12 mouse cellular contexts compared by ENCODE assay signal in genomic region chr10:126972988-126973387, GRCm38 (mm10). TPM values are rescaled to one million over a fixed set of nuclear protein-coding genes. Genes with fewer than 3 reads are reported as not detected.
DNase-seq lines count a peak whose midpoint lies in the region; ATAC-seq and TF ChIP-seq lines count a peak whose summit lies in the region.
"Had no signal": no experiment of that assay in that cellular context is flagged by ENCODE, and none has a peak within 500 bp of the region (broad histone marks: within the 10 kb centered on the region; RNA-seq: fewer than 3 reads in every experiment).

No protein-coding gene starts in this region.

- 33% methylated on average over 7 of the region's 7 CpGs for WGBS in forebrain, embryonic 11.5 days
- 33% methylated on average over 7 of the region's 7 CpGs for WGBS in forebrain, embryonic 16.5 days
- WGBS in kidney, embryonic 16.5 days, result 37% methylated on average over 7 of the region's 7 CpGs
- WGBS in embryonic facial prominence, embryonic 13.5 days, result 18% methylated on average over 7 of the region's 7 CpGs
- 14% methylated on average over 7 of the region's 7 CpGs for WGBS in small intestine, adult 2 months

- H3K27me3 ChIP-seq in forebrain, embryonic 11.5 days (ENCODE audit: control insufficient read depth, insufficient read depth, low read length), result no peaks in the 10 kb centered on the region
- no peaks in the 10 kb centered on the region for H3K27me3 ChIP-seq in forebrain, embryonic 16.5 days (replicated peaks; ENCODE audit: control insufficient read depth, insufficient read depth, low read length)
- H3K27me3 ChIP-seq in kidney, embryonic 16.5 days (ENCODE audit: insufficient read depth, low read length), result no peaks in the 10 kb centered on the region
- no peaks in the 10 kb centered on the region for H3K27me3 ChIP-seq in embryonic facial prominence, embryonic 13.5 days
- H3K27me3 ChIP-seq in small intestine, adult 2 months (ENCODE audit: control insufficient read depth, insufficient read depth, low read length), result no peaks in the 10 kb centered on the region

- H3K4me3 ChIP-seq in forebrain, embryonic 11.5 days (ENCODE audit: low read depth, low read length), result no peak overlapping the region
- H3K4me3 ChIP-seq in forebrain, embryonic 16.5 days (replicated peaks; ENCODE audit: low read length), result no peak overlapping the region
- H3K4me3 ChIP-seq in kidney, embryonic 16.5 days (ENCODE audit: low read length), result no peak overlapping the region
- no peak overlapping the region for H3K4me3 ChIP-seq in embryonic facial prominence, embryonic 13.5 days
- H3K4me3 ChIP-seq in small intestine, adult 2 months (ENCODE audit: low read depth, low read length), result no peak overlapping the region
- H3K4me3 ChIP-seq: liver, embryonic 15.5 days had no signal

- ATAC-seq in forebrain, embryonic 11.5 days (replicated peaks; ENCODE audit: low FRiP score), result no peak
- no peak for ATAC-seq in forebrain, embryonic 16.5 days
- no peak for ATAC-seq in kidney, embryonic 16.5 days (ENCODE audit: low FRiP score, low TSS enrichment)
- no peak for ATAC-seq in embryonic facial prominence, embryonic 13.5 days (ENCODE audit: insufficient number of reproducible peaks, insufficient read depth, low FRiP score, low TSS enrichment, low read depth)

- no peak overlapping the region for H3K9ac ChIP-seq in forebrain, embryonic 11.5 days (ENCODE audit: low read length)
- no peak overlapping the region for H3K9ac ChIP-seq in forebrain, embryonic 16.5 days (replicated peaks; ENCODE audit: low read depth, low read length)
- no peak overlapping the region for H3K9ac ChIP-seq in kidney, embryonic 16.5 days (replicated peaks; ENCODE audit: low read length)
- H3K9ac ChIP-seq in embryonic facial prominence, embryonic 13.5 days, result no peak overlapping the region
- H3K9ac ChIP-seq: liver, embryonic 15.5 days had no signal

- no peak overlapping the region for H3K27ac ChIP-seq in forebrain, embryonic 11.5 days (ENCODE audit: low read depth, low read length)
- no peak overlapping the region for H3K27ac ChIP-seq in forebrain, embryonic 16.5 days (ENCODE audit: low read length)
- peak overlapping the region; percentile 91 for H3K27ac ChIP-seq in kidney, embryonic 16.5 days (ENCODE audit: low read length)
- peak overlapping the region; percentile 84 for H3K27ac ChIP-seq in embryonic facial prominence, embryonic 13.5 days
- H3K27ac ChIP-seq in small intestine, adult 2 months (ENCODE audit: insufficient read depth, low read depth, low read length), result peak overlapping the region; percentile 26

- TF ChIP-seq CTCF in small intestine, adult 2 months (IDR thresholded peaks at IDR 0.05; ENCODE audit: extremely low read depth, insufficient read length, insufficient replicate concordance, low read depth, low read length), result no peak

- no peak overlapping the region for H3K4me2 ChIP-seq in forebrain, embryonic 11.5 days (ENCODE audit: low read depth, low read length, severe bottlenecking)
- H3K4me2 ChIP-seq in forebrain, embryonic 16.5 days (ENCODE audit: low read length), result no peak overlapping the region
- H3K4me2 ChIP-seq in kidney, embryonic 16.5 days (replicated peaks; ENCODE audit: low read depth, low read length), result no peak overlapping the region
- peak overlapping the region; percentile 46; the same call in 1 of the 2 replicates for H3K4me2 ChIP-seq in embryonic facial prominence, embryonic 13.5 days
- H3K4me2 ChIP-seq: liver, embryonic 15.5 days had no signal

- peak; percentile 50 for DNase-seq in forebrain, embryonic 11.5 days (ENCODE audit: low spot score)
- no peak for DNase-seq in kidney, adult 11 months
- DNase-seq in urinary bladder, postnatal 4 days (ENCODE audit: low spot score in 2 of 2), result no peak
- no peak for DNase-seq in retina, postnatal 1 day
- DNase-seq: kidney, postnatal 14 days; layer of hippocampus, postnatal 36 days; thymus, postnatal 4 days had no signal

- TF ChIP-seq POLR2A in small intestine, adult 2 months (IDR thresholded peaks at IDR 0.05; ENCODE audit: low read depth, low read length), result no peak

- H3K36me3 ChIP-seq in forebrain, embryonic 11.5 days (ENCODE audit: control insufficient read depth, insufficient read depth, low read length), result no peaks in the 10 kb centered on the region
- H3K36me3 ChIP-seq in forebrain, embryonic 16.5 days (ENCODE audit: control insufficient read depth, insufficient read depth), result no peaks in the 10 kb centered on the region
- H3K36me3 ChIP-seq in kidney, embryonic 16.5 days (ENCODE audit: insufficient read depth, low read length), result no peaks in the 10 kb centered on the region
- no peaks in the 10 kb centered on the region for H3K36me3 ChIP-seq in embryonic facial prominence, embryonic 13.5 days
- no peaks in the 10 kb centered on the region for H3K36me3 ChIP-seq in small intestine, adult 2 months (ENCODE audit: control insufficient read depth, insufficient read depth, low read length)
- H3K36me3 ChIP-seq: liver, embryonic 15.5 days had no signal

- H3K4me1 ChIP-seq in forebrain, embryonic 11.5 days (replicated peaks; ENCODE audit: control insufficient read depth, insufficient read depth, low read length), result peaks cover 20% of the 10 kb centered on the region
- peaks cover 11% of the 10 kb centered on the region for H3K4me1 ChIP-seq in forebrain, embryonic 16.5 days (replicated peaks; ENCODE audit: control insufficient read depth, insufficient read depth, low read length)
- peaks cover 54% of the 10 kb centered on the region for H3K4me1 ChIP-seq in kidney, embryonic 16.5 days (ENCODE audit: insufficient read depth, low read length)
- peaks cover 33% of the 10 kb centered on the region for H3K4me1 ChIP-seq in embryonic facial prominence, embryonic 13.5 days
- peaks cover 27% of the 10 kb centered on the region for H3K4me1 ChIP-seq in small intestine, adult 2 months (ENCODE audit: control insufficient read depth, insufficient read depth, insufficient read length, low read length)

- no peaks in the 10 kb centered on the region for H3K9me3 ChIP-seq in forebrain, embryonic 11.5 days (ENCODE audit: control insufficient read depth, low read length)
- H3K9me3 ChIP-seq in forebrain, embryonic 16.5 days (ENCODE audit: control insufficient read depth, low read length), result no peaks in the 10 kb centered on the region
- no peaks in the 10 kb centered on the region for H3K9me3 ChIP-seq in kidney, embryonic 16.5 days (ENCODE audit: low read length)
- H3K9me3 ChIP-seq in embryonic facial prominence, embryonic 13.5 days, result no peaks in the 10 kb centered on the region
- H3K9me3 ChIP-seq: liver, embryonic 15.5 days had no signal

RNA-seq across cellular contexts. Expression of gene Ctdsp2, which starts 5.5 kb away (rescaled TPM):
- polyA plus RNA-seq in forebrain, embryonic 11.5 days (2014; fragmentation: Nextera tagmentation; extraction: Ambion mirVana), result 58.8 and 63.2 TPM in 2 replicates
- 22.9 and 27.6 TPM in 2 replicates for polyA plus RNA-seq in forebrain, embryonic 16.5 days (2015; fragmentation: Nextera tagmentation; extraction: Ambion mirVana)
- polyA plus RNA-seq in kidney, embryonic 16.5 days (2015; fragmentation: Nextera tagmentation; extraction: Ambion mirVana), result 70.5 and 76.1 TPM in 2 replicates
- polyA plus RNA-seq in embryonic facial prominence, embryonic 13.5 days (2015; fragmentation: Nextera tagmentation; extraction: Ambion mirVana), result 84.8 and 87.4 TPM in 2 replicates
- polyA plus RNA-seq in small intestine, adult 2 months (2012; rRNA removed), result 43.9 and 118 TPM in 2 replicates

RNA-seq across cellular contexts. Expression of gene Avil, which starts 27.5 kb away (rescaled TPM):
- 0.08 and 0.32 TPM in 2 replicates for polyA plus RNA-seq in forebrain, embryonic 11.5 days (2014; fragmentation: Nextera tagmentation; extraction: Ambion mirVana)
- polyA plus RNA-seq in forebrain, embryonic 16.5 days (2015; fragmentation: Nextera tagmentation; extraction: Ambion mirVana), result 0.15 and 0.40 TPM in 2 replicates
- 0.17 and 0.22 TPM in 2 replicates for polyA plus RNA-seq in kidney, embryonic 16.5 days (2015; fragmentation: Nextera tagmentation; extraction: Ambion mirVana)
- polyA plus RNA-seq in embryonic facial prominence, embryonic 13.5 days (2015; fragmentation: Nextera tagmentation; extraction: Ambion mirVana), result 0.58 and 0.97 TPM in 2 replicates
- 2.4 and 6.9 TPM in 2 replicates for polyA plus RNA-seq in small intestine, adult 2 months (2012; rRNA removed)

RNA-seq across cellular contexts. Expression of gene Tsfm, which starts 57.7 kb away (rescaled TPM):
- polyA plus RNA-seq in forebrain, embryonic 11.5 days (2014; fragmentation: Nextera tagmentation; extraction: Ambion mirVana), result 91.2 and 93.8 TPM in 2 replicates
- 60.8 and 66.0 TPM in 2 replicates for polyA plus RNA-seq in forebrain, embryonic 16.5 days (2015; fragmentation: Nextera tagmentation; extraction: Ambion mirVana)
- polyA plus RNA-seq in kidney, embryonic 16.5 days (2015; fragmentation: Nextera tagmentation; extraction: Ambion mirVana), result 102 and 103 TPM in 2 replicates
- 78.2 and 84.5 TPM in 2 replicates for polyA plus RNA-seq in embryonic facial prominence, embryonic 13.5 days (2015; fragmentation: Nextera tagmentation; extraction: Ambion mirVana)
- 24.7 and 36.4 TPM in 2 replicates for polyA plus RNA-seq in small intestine, adult 2 months (2012; rRNA removed)

Comparison
In these comparisons a context has a peak if more than half of its experiments do, and no peak if none do; other contexts are left out.
1. H3K27ac ChIP-seq: peak in kidney, embryonic 16.5 days (single experiment), embryonic facial prominence, embryonic 13.5 days (single experiment) and small intestine, adult 2 months (single experiment); none in forebrain, embryonic 11.5 days (single experiment) and forebrain, embryonic 16.5 days (single experiment).